Mouse (Mus musculus) stomach, postnatal 0 days (tissue): ENCODE measurements around the gene Gm45713.

ENCODE experiments used
- CTCF ChIP-seq: IDR thresholded peaks from 2 replicates; pipeline ENCODE4 v1.5.1; 2016; ENCODE audit warnings: antibody characterized with exemption, low read depth, mild to moderate bottlenecking, moderate library complexity
- EP300 ChIP-seq: optimal IDR thresholded peaks from 2 replicates; pipeline ENCODE3; 2016; ENCODE audit warnings: antibody characterized with exemption

DNA sequence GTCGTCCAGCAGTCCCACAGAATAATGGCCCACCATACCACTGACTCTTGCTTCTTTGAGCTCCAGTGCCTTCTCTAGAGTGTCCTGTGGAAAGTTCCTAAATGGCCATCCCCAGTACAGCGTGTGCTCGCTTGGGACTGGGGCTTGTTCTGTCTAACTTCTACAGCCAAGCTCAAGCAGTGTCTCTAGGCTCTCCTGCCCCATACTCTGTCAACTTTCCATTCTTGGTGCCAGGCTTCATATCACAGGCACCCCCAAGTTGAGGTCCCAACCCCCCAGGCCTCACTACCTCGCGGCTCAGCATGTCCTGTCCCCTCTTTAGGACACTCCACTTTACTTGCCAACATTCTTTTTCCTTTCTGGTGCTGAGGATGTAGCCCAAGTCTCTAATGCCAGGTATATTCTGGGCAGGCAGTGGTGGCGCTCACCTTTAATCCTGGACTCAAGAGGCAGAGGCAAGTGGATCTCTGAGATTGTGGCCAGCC is 24.3 kb upstream of the Gm45713 start:
- TF ChIP-seq EP300 (no peak), CTCF (no peak)
